Mouse (Mus musculus) hindbrain, embryonic 14.5 days (tissue): ENCODE measurements around the gene Sh3glb1. TPM values are rescaled to one million over a fixed set of nuclear protein-coding genes. Genes with fewer than 3 reads are reported as not detected.

Experiments used
- ATAC-seq: fragments of 200-750 bp; cut with Nextera tagmentation; 2 replicates; pipeline ENCODE4 v1.8.0; 2017; ENCODE audit warnings: moderate number of reproducible peaks, mild to moderate bottlenecking, moderate TSS enrichment, moderate library complexity; ENCODE audit not compliant: low FRiP score
- DNase-seq: peaks from one replicate; pipeline ENCODE4 v3.0.0-alpha.2; 2015; ENCODE audit warnings: low spot score
- H3K27ac ChIP-seq: fragments of 300-500 bp; sonication (generic); 2 replicates; pipeline ENCODE4 v1.5.1; 2014; ENCODE audit warnings: mild to moderate bottlenecking, moderate library complexity
- H3K27me3 ChIP-seq: fragments of 300-500 bp; sonication (generic); 2 replicates; pipeline ENCODE4 v1.6.1; 2014; ENCODE audit warnings: mild to moderate bottlenecking, low read length, mixed read lengths; ENCODE audit not compliant: control insufficient read depth, insufficient read depth
- H3K36me3 ChIP-seq: fragments of 300-500 bp; sonication (generic); replicated peaks from 2 replicates; pipeline ENCODE4 v1.6.1; 2014; ENCODE audit not compliant: control insufficient read depth, insufficient read depth
- H3K4me1 ChIP-seq: fragments of 300-500 bp; sonication (generic); replicated peaks from 2 replicates; pipeline ENCODE4 v1.6.1; 2014; ENCODE audit warnings: antibody characterized with exemption, low read length, mixed read lengths; ENCODE audit not compliant: control insufficient read depth, insufficient read depth
- H3K4me2 ChIP-seq: fragments of 300-500 bp; sonication (generic); replicated peaks from 2 replicates; pipeline ENCODE4 v1.6.1; 2014; ENCODE audit warnings: mild to moderate bottlenecking, moderate library complexity
- H3K4me3 ChIP-seq: fragments of 300-500 bp; sonication (generic); replicated peaks from 2 replicates; pipeline ENCODE4 v1.5.1; 2014; ENCODE audit warnings: mild to moderate bottlenecking, low read length
- H3K9ac ChIP-seq: fragments of 300-500 bp; sonication (generic); 2 replicates; pipeline ENCODE4 v1.6.1; 2014
- H3K9me3 ChIP-seq: fragments of 300-500 bp; sonication (generic); 2 replicates; pipeline ENCODE4 v1.6.1; 2016; ENCODE audit warnings: low read length; ENCODE audit not compliant: control insufficient read depth
- WGBS: fragments of 180-500 bp; shearing (Covaris S2); extraction: QIAGEN DNeasy Blood & Tissue Kit; methylation state at CpG from one replicate; pipeline ENCODE4 v1.1.7; 2014; 5-methylcytosine and 5-hydroxymethylcytosine counted together
- polyA plus RNA-seq: library from polyadenylated mRNA; unstranded; fragments of >200 nt; fragmentation: Nextera tagmentation; extraction: Ambion mirVana; gene quantifications from 2 replicates; pipeline ENCODE4 v1.2.1, GENCODE M21; 2014

The Sh3glb1 gene
- polyA plus RNA-seq, 1 experiment from 2014 or later: 138 TPM

DNA sequence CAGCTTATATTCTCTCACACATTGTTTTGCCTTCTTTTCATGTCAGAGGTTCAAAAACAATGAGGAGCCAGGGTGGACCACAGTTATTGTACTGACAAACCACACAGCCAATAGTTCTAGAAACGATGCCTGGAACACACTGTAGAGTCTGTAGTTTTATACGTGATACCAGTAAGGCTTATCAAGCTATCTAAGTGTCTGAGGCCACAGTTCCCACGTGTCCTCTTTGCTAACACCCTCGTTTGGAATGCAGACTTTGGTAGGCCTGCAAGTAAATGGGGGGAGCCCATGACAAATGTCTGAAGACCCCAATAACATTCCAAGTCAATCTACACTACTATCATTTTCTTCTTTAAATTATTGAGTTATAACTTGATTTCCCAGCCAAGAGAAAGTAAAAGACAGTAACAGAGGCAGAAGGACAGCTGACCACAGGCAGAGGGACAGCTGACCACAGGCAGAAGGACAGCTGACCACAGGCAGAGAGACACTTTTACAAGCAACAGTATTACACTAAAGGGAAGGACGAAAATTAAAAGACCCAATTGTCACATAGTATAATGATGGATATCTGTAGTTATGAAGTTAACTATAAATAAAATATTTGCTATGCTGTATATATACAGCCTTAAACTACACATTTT lies 21.2 kb downstream of the Sh3glb1 start:
- H3K27me3 ChIP-seq: no peaks in the 10 kb centered on the region
- H3K36me3 ChIP-seq: peaks cover 87% of the 10 kb centered on the region
- H3K4me1 ChIP-seq: no peaks in the 10 kb centered on the region
- H3K27ac ChIP-seq: no peak overlapping the region
- DNase-seq: no peak
- no peak overlapping the region for H3K4me3 ChIP-seq
- WGBS: 88% methylated on average over 5 of the region's 5 CpGs
- no peak overlapping the region for H3K9ac ChIP-seq
- no peak for ATAC-seq
- no peak overlapping the region for H3K4me2 ChIP-seq
- no peaks in the 10 kb centered on the region for H3K9me3 ChIP-seq

DNA sequence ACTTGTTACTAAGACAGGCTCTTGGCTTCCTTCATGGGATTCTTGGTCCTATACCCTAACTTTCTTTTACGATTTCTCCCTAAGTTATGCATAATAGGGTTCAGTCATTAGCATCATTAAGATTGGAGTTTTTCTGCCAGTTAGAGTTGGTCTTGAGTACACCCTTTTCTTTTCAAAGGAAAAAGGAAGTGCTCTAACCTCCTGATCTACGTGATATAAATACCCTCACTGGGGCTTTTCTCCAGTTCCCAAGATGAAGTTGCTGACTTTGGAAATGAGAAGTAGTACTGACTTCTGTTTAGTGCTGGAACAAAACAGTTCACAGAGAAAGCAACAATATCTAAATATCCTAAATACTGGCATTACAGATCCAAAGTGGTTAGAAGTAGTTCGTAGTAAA lies 22.2 kb downstream of the Sh3glb1 start:
- Histone ChIP-seq H3K9me3 (no peaks in the 10 kb centered on the region), H3K27ac (no peak overlapping the region), H3K4me1 (no peaks in the 10 kb centered on the region), H3K9ac (no peak overlapping the region), H3K36me3 (peaks cover 87% of the 10 kb centered on the region), H3K4me2 (no peak overlapping the region), H3K27me3 (no peaks in the 10 kb centered on the region), H3K4me3 (no peak overlapping the region)
- WGBS: 94% methylated on average over 3 of the region's 3 CpGs
- DNase-seq (no peak), ATAC-seq (no peak)

DNA sequence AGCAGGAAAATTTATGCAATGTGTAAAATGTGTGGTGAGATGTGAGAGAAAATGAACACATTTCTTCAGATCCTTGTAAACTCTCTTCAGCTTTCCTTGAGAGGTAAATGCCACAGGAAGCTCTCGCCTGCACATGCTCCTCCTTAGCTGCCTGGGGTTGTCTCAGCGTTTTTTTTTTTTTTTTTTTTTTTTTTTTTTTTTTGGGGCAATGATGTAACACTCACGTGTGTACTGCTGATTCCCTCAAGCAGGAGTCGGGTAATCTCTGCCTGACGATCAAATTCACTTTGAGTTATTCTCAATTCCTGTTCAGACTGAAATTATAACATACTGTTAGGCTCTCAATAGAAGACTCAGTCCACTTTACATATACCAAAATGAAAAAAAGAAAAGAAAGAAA lies 23.0 kb downstream of the Sh3glb1 start:
- no peak overlapping the region for H3K4me3 ChIP-seq
- no peaks in the 10 kb centered on the region for H3K4me1 ChIP-seq
- no peak overlapping the region for H3K4me2 ChIP-seq
- no peaks in the 10 kb centered on the region for H3K9me3 ChIP-seq
- WGBS: 86% methylated on average over 5 of the region's 5 CpGs
- ATAC-seq (no peak), DNase-seq (no peak)
- no peaks in the 10 kb centered on the region for H3K27me3 ChIP-seq
- peaks cover 86% of the 10 kb centered on the region for H3K36me3 ChIP-seq
- H3K9ac ChIP-seq: no peak overlapping the region
- H3K27ac ChIP-seq: no peak overlapping the region

DNA sequence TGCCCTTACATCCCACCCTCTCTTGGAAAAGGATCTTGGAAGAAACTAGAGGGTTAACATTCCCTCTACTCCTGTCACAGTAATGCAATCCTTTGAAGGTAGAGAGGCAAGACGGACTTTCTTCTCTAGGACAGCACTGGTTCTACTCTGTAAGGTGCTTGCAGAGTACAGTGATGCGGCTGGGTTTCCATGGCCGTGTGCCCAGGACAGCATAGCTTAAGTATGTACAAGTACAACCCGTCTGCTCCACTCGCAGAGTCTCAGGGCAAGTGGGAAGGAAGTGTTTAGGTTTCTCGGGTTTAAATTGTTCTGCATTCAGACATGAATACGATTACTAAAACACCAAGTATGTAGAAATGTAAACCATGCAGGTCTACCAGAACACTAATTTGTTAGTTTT lies 25.2 kb downstream of the Sh3glb1 start:
- no peak overlapping the region for H3K27ac ChIP-seq
- no peak for DNase-seq
- WGBS: 92% methylated on average over 7 of the region's 7 CpGs
- H3K4me1 ChIP-seq: no peaks in the 10 kb centered on the region
- H3K9ac ChIP-seq: no peak overlapping the region
- no peaks in the 10 kb centered on the region for H3K9me3 ChIP-seq
- ATAC-seq: no peak
- no peaks in the 10 kb centered on the region for H3K27me3 ChIP-seq
- no peak overlapping the region for H3K4me3 ChIP-seq
- H3K4me2 ChIP-seq: no peak overlapping the region
- peaks cover 89% of the 10 kb centered on the region for H3K36me3 ChIP-seq

DNA sequence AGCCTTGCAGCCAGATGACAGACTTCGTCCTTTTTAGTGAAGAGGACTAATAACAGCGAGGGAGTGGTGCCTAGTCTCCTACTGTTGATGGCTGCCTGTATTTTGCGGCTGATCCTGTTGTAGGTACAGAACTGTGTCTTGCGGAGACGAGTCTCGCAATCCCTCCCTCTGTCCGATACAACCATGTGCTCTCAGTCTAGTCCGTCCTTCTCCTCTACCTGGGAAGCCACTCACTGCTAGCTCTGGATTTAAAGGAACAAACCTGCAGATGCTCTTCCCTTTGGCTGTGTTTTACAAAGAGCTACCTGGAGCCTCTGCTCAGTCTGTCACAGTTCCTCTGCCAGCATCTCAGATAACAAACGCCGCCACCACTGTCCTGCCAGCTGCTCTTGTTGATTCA lies 26.1 kb downstream of the Sh3glb1 start:
- Histone ChIP-seq H3K4me2 (no peak overlapping the region), H3K27ac (no peak overlapping the region), H3K27me3 (no peaks in the 10 kb centered on the region), H3K4me1 (no peaks in the 10 kb centered on the region), H3K36me3 (peaks cover 89% of the 10 kb centered on the region), H3K4me3 (no peak overlapping the region), H3K9ac (no peak overlapping the region), H3K9me3 (no peaks in the 10 kb centered on the region)
- WGBS: 95% methylated on average over 10 of the region's 10 CpGs
- DNase-seq (no peak), ATAC-seq (no peak)

DNA sequence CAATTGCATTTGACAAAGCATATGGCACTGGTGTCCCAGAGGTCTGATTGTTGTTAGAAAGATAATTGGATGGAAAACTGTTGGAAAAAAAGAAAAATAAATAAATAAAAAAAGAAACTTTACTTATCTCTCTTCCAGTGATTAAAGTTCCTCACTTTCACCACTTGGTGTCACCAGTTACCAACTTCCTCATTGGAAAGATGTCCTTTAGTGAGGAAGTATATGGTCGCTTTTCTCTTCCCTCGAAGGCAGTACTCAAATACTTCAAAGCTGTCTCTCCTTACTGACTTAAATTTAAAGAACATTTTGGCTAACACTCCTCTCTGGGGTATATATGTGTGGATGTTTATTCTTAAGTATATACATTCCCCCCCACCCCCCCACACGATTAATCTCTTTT lies 28.1 kb downstream of the Sh3glb1 start:
- WGBS: 51% methylated on average over 3 of the region's 3 CpGs
- Histone ChIP-seq H3K9ac (no peak overlapping the region), H3K4me3 (no peak overlapping the region), H3K9me3 (no peaks in the 10 kb centered on the region), H3K4me1 (no peaks in the 10 kb centered on the region), H3K27ac (no peak overlapping the region), H3K4me2 (no peak overlapping the region), H3K36me3 (peaks cover 82% of the 10 kb centered on the region), H3K27me3 (no peaks in the 10 kb centered on the region)
- DNase-seq (peak; percentile 75), ATAC-seq (peak; percentile 49; the same call in 1 of the 2 replicates)

DNA sequence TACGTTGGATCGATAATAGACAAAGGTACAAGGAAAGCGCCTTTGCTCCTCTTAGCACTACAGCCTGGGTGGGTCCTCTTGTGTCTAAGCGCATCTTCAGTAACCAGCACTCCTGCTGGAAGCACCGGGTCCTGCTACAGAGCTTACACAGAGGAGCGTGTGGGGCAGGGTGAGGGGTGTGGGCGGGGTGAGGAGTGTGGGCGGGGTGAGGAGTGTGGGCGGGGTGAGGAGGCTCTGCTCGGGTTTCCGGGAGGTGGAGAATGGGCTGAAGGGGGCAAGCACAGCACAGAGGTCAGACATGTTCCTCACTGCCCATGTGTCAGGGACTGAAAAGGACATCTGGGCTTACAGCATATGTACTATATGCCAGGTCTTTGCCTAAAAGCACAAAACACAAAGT lies 30.9 kb downstream of the Sh3glb1 start:
- no peak overlapping the region for H3K27ac ChIP-seq
- ATAC-seq: peak; percentile 46; the same call in 1 of the 2 replicates
- no peak overlapping the region for H3K9ac ChIP-seq
- peaks cover 59% of the 10 kb centered on the region for H3K36me3 ChIP-seq
- no peaks in the 10 kb centered on the region for H3K4me1 ChIP-seq
- DNase-seq: no peak
- H3K4me3 ChIP-seq: no peak overlapping the region
- H3K4me2 ChIP-seq: no peak overlapping the region
- H3K27me3 ChIP-seq: no peaks in the 10 kb centered on the region
- 14% methylated on average over 11 of the region's 11 CpGs for WGBS
- H3K9me3 ChIP-seq: no peaks in the 10 kb centered on the region

DNA sequence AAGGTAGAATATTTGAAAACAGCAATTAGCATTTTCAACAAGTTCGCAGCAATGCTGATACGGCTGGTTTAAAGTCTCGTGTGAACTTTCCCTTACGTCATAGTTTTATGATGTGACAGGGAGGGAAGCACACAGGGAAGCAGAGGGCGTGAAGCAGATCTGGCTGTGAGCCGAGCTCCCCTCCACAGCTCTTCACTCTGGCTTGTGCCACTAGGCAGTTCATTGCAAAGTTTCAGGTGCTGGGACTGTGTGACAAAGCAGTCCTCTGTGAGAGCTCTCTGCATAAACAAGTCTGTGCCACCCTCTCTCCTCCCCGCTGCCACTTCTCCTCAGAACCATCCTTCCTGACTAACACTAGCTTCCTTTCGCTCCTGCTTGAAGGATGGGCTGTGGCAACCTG lies 31.9 kb downstream of the Sh3glb1 start:
- ATAC-seq (no peak), DNase-seq (no peak)
- Histone ChIP-seq H3K36me3 (peaks cover 49% of the 10 kb centered on the region), H3K27me3 (no peaks in the 10 kb centered on the region), H3K27ac (no peak overlapping the region), H3K9ac (no peak overlapping the region), H3K4me1 (no peaks in the 10 kb centered on the region), H3K4me3 (no peak overlapping the region), H3K4me2 (no peak overlapping the region), H3K9me3 (no peaks in the 10 kb centered on the region)
- WGBS: 83% methylated on average over 8 of the region's 8 CpGs

DNA sequence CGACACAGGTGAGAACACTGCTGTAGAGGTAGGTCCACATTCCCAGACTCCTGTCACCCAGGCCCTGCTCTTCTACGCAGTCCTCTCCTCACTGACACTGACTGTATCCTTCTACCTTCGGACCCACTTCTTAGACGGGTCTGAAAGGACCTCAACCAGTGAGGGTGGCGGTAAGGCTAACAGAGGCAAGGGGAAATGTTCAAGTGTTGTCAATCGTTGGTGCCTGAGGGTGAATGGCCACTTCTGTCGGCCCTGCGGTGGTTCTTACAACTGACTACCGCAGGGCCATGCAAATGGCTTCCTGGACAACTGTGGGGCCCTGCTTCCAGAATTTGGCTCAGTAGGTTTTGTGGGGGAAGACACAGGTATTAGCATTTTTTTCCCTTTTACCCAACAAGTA lies 32.5 kb downstream of the Sh3glb1 start:
- 93% methylated on average over 9 of the region's 9 CpGs for WGBS
- ATAC-seq: no peak
- Histone ChIP-seq H3K9me3 (no peaks in the 10 kb centered on the region), H3K4me2 (no peak overlapping the region), H3K4me1 (no peaks in the 10 kb centered on the region), H3K9ac (no peak overlapping the region), H3K27me3 (no peaks in the 10 kb centered on the region), H3K36me3 (peaks cover 42% of the 10 kb centered on the region), H3K4me3 (no peak overlapping the region), H3K27ac (no peak overlapping the region)
- no peak for DNase-seq

DNA sequence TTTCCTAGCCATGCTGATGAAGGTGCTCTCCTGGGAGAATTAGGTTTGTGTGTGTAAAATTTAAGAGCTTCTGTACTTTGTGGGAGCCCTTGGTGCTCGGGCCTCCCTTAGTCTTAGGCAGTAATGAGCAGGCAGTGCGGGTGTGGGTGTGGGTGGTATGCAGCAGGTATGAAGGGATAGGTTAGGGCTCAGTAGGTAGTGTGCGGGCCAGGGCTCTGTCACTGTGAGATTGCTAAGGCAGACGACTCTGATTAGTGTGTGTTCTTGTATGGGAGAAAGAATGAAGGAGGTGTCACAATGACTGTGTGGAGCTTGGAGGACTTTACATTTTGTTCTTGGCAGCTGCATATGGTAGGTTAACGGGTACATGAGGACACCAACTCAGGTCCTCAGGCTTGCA lies 34.0 kb downstream of the Sh3glb1 start:
- ATAC-seq: no peak
- H3K9ac ChIP-seq: no peak overlapping the region
- WGBS: 96% methylated on average over 5 of the region's 5 CpGs
- no peaks in the 10 kb centered on the region for H3K27me3 ChIP-seq
- no peak overlapping the region for H3K27ac ChIP-seq
- H3K9me3 ChIP-seq: no peaks in the 10 kb centered on the region
- DNase-seq: no peak
- H3K36me3 ChIP-seq: peaks cover 36% of the 10 kb centered on the region
- H3K4me1 ChIP-seq: no peaks in the 10 kb centered on the region
- no peak overlapping the region for H3K4me2 ChIP-seq
- no peak overlapping the region for H3K4me3 ChIP-seq
